Mouse (Mus musculus): ENCODE measurements around the gene Cenpb. TPM values are rescaled to one million over a fixed set of nuclear protein-coding genes. Genes with fewer than 3 reads are reported as not detected.

Cenpb gene
- total and polyA plus RNA-seq, 3 experiments, result 57.1 to 92.6 (median 71.9) TPM

DNA sequence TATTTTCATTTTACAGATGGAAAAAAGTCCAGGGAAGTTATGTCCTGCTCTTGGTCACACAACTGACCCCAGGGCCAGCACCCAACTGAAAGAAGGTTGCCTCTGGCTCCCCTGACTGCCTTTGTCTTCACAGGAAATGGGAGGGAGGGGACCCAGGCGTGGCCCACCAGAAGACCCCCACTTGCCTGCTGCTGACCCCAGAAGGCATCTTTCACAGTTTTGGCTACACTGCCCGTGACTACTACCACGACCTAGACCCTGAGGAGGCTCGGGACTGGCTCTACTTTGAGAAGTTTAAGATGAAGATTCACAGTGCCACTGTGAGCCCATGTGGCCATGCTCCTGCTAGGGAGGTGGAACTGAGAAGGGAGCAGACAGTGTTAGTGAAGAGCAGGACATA lies 41.6 kb downstream of the Cenpb start:
- no peak overlapping the region for H3K9ac ChIP-seq (ENCODE audit: low read depth, low read length)
- no peaks in the 10 kb centered on the region for H3K79me2 ChIP-seq (replicated peaks; ENCODE audit: control insufficient read depth, insufficient read depth, low read length)
- WGBS, result 47% methylated on average over 4 of the region's 4 CpGs
- H3K4me3 ChIP-seq, result no peak overlapping the region
- peaks cover 42% of the 10 kb centered on the region for H3K36me3 ChIP-seq (ENCODE audit: control insufficient read depth, insufficient read depth, low read length)
- H3K27ac ChIP-seq, result peak overlapping the region; percentile 77
- peak; percentile 4 to 17 for DNase-seq
- no peaks in the 10 kb centered on the region for H3K27me3 ChIP-seq (ENCODE audit: control insufficient read depth, insufficient read depth, low read length)
- H3K4me1 ChIP-seq (ENCODE audit: control insufficient read depth, insufficient read depth, low read length), result peaks cover 42% of the 10 kb centered on the region
- no peak for TF ChIP-seq CTCF (IDR thresholded peaks at IDR 0.05)
- TF ChIP-seq POLR2A (IDR thresholded peaks at IDR 0.05; ENCODE audit: insufficient read depth, low read depth, low read length), result 0 out of 2 replicates have a peak, but pooled peaks have one; percentile 25
- intact Hi-C loops (cut with DNase I), result no loop called here

DNA sequence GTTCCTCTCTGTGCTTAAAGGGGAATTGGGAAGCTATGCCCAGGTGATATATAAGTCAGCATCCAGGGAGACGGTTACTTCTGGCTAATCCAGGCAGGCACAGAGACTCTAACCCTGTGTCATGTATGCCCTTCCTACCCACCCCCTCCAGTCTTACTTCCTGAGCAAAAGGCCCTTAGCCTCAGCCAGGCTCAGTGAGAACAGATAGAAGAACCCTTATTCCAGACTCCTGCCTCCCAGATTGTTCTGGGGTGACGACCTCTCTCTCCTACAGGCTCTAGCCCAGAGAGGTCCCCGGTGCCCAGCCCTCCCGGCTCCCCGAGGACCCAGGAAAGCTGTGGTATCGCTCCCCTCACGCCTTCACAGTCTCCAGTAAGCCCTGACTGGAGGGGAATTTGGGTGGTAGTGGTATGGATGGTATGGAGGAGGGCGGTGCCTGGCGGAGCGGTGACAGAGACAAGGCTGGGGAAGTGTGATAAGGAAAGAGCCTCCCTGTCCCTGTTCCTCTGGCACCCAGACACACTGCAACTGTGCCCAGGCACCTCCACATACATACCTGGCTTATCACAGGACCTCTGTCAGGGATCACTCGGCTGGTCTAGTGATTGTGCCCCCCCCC lies 44.2 kb downstream of the Cenpb start:
- WGBS, result 31% methylated on average over 11 of the region's 11 CpGs
- TF ChIP-seq POLR2A (IDR thresholded peaks at IDR 0.05; ENCODE audit: insufficient read depth, low read depth, low read length) (no peak), EP300 (IDR thresholded peaks at IDR 0.05; ENCODE audit: insufficient read depth, low read depth, low read length) (no peak), CTCF (IDR thresholded peaks at IDR 0.05) (no peak)
- Histone ChIP-seq H3K9ac (ENCODE audit: low read depth, low read length) (peak overlapping the region; percentile 44), H3K79me2 (replicated peaks; ENCODE audit: control insufficient read depth, insufficient read depth, low read length) (no peaks in the 10 kb centered on the region), H3K27me3 (ENCODE audit: control insufficient read depth, insufficient read depth, low read length) (no peaks in the 10 kb centered on the region), H3K4me1 (ENCODE audit: control insufficient read depth, insufficient read depth, low read length) (peaks cover 34% of the 10 kb centered on the region), H3K27ac (peak overlapping the region; percentile 94), H3K4me3 (peak overlapping the region; percentile 10; the same call in 1 of the 2 replicates), H3K36me3 (ENCODE audit: control insufficient read depth, insufficient read depth, low read length) (peaks cover 43% of the 10 kb centered on the region)
- DNase-seq, result peak; percentile 4 to 23
- intact Hi-C loops (cut with DNase I), result no loop called here

DNA sequence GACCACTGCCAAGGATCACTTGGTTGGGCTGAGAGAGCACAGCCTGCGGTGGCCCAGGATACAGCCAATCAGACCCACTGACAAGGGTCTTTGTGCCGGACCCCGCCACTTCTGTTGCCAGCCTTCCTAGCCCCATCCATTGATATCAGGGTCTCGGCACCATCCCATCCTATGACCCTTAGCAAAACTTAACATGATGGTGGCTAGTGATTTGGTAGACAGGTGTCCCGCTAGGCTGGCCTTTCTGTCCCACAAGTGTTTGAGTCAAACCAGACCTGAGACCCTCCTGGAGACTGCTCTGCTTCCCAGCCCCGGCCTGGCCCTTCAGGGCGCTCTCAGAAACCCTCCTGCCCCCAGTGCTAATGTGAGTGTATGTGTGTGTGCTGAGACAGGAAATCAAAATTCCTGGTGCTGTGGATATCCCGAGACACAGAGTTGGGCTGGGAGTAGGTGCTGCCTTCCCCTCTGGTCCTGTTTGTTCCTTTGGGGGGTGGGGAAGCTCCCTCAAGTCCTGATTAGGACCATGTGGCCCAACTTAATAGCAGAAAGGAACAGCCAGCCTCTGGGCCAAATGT lies 45.0 kb downstream of the Cenpb start:
- no peaks in the 10 kb centered on the region for H3K79me2 ChIP-seq (replicated peaks; ENCODE audit: control insufficient read depth, insufficient read depth, low read length)
- H3K36me3 ChIP-seq (ENCODE audit: control insufficient read depth, insufficient read depth, low read length), result peaks cover 43% of the 10 kb centered on the region
- peak overlapping the region; percentile 94 for H3K27ac ChIP-seq
- intact Hi-C loops (cut with DNase I), result no loop called here
- TF ChIP-seq CTCF (IDR thresholded peaks at IDR 0.05) (no peak), EP300 (IDR thresholded peaks at IDR 0.05; ENCODE audit: insufficient read depth, low read depth, low read length) (no peak), POLR2A (IDR thresholded peaks at IDR 0.05; ENCODE audit: insufficient read depth, low read depth, low read length) (no peak)
- peaks cover 30% of the 10 kb centered on the region for H3K4me1 ChIP-seq (ENCODE audit: control insufficient read depth, insufficient read depth, low read length)
- H3K9ac ChIP-seq (ENCODE audit: low read depth, low read length), result peak overlapping the region; percentile 44
- 49% methylated on average over 8 of the region's 8 CpGs for WGBS
- DNase-seq, result peak in 1 of 2 experiments; percentile 18
- no peaks in the 10 kb centered on the region for H3K27me3 ChIP-seq (ENCODE audit: control insufficient read depth, insufficient read depth, low read length)
- H3K4me3 ChIP-seq, result no peak overlapping the region; the same call in 1 of the 2 replicates

DNA sequence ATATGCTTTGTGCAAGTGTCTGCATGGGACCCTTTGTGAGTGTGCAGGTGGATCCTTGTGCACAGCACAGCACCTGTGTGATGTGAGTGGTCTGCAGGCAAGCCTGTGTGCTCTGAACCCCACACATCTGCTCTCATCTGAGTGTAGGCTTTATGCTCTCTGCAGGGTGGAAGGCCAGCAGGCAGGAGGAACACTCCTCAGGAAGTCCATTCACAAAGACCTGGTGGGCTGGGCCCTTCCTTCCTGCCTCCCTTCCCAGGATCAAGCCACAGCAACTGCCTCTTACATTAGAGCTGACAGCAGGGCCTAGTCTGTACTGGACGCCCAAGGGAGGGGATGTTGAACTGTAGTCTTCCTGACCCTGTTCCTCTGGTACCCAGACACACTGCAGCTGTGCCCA lies 45.5 kb downstream of the Cenpb start:
- H3K27me3 ChIP-seq (ENCODE audit: control insufficient read depth, insufficient read depth, low read length), result no peaks in the 10 kb centered on the region
- peaks cover 27% of the 10 kb centered on the region for H3K4me1 ChIP-seq (ENCODE audit: control insufficient read depth, insufficient read depth, low read length)
- H3K9ac ChIP-seq (ENCODE audit: low read depth, low read length), result peak overlapping the region; percentile 42
- no peaks in the 10 kb centered on the region for H3K79me2 ChIP-seq (replicated peaks; ENCODE audit: control insufficient read depth, insufficient read depth, low read length)
- peak; percentile 98 for TF ChIP-seq EP300 (IDR thresholded peaks at IDR 0.05; ENCODE audit: insufficient read depth, low read depth, low read length)
- TF ChIP-seq CTCF (IDR thresholded peaks at IDR 0.05), result no peak
- peak; percentile 86 for TF ChIP-seq POLR2A (IDR thresholded peaks at IDR 0.05; ENCODE audit: insufficient read depth, low read depth, low read length)
- H3K4me3 ChIP-seq, result peak overlapping the region; percentile 7; the same call in 1 of the 2 replicates
- 19% methylated on average over 1 of the region's 1 CpGs for WGBS
- H3K36me3 ChIP-seq (ENCODE audit: control insufficient read depth, insufficient read depth, low read length), result peaks cover 40% of the 10 kb centered on the region
- peak; percentile 71 to 82 for DNase-seq
- intact Hi-C loops (cut with DNase I), result no loop called here
- H3K27ac ChIP-seq, result peak overlapping the region; percentile 94

DNA sequence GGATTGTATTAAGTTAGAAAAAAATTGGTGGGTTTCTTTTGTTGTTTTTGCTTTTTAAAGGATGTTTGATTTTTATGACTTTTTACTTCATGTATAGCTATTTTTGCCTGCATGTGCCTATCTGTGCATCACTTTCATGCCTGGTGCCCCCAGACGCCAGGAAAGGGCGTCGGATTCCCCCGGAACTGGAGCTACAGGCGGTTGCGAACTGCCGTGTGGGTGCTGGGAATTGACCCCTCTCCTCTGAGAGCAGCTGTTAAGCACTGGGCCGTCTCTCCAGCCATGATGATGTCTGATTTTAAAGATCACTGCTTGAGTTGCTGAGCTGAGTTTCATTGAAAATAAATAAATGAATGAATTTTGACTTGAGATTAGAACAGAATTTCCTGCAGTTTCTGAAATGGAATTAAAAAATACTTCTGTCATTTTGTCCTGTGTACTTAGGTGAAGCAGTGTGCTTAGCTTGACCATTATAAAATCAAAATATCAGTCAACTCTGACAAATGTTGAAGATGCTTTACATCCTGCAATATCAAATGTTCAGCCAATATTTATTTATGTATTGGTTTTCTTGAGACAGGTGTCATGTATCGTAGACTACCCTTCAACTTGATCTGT lies 46.8 kb downstream of the Cenpb start, which contains the start of gene Gm11037:
Gene Gm11037, plus strand, starts transcription at position 568 of the 618 bp plus-strand sequence.
- intact Hi-C loops (cut with DNase I), result no loop called here
- TF ChIP-seq POLR2A (IDR thresholded peaks at IDR 0.05; ENCODE audit: insufficient read depth, low read depth, low read length) (no peak), EP300 (IDR thresholded peaks at IDR 0.05; ENCODE audit: insufficient read depth, low read depth, low read length) (no peak), CTCF (IDR thresholded peaks at IDR 0.05) (no peak)
- H3K36me3 ChIP-seq (ENCODE audit: control insufficient read depth, insufficient read depth, low read length), result peaks cover 35% of the 10 kb centered on the region
- H3K4me3 ChIP-seq, result peak within 1 kb of the TSS; percentile 12; the same call in 1 of the 2 replicates
- H3K27me3 ChIP-seq (ENCODE audit: control insufficient read depth, insufficient read depth, low read length), result no peaks in the 10 kb centered on the region
- peaks cover 24% of the 10 kb centered on the region for H3K4me1 ChIP-seq (ENCODE audit: control insufficient read depth, insufficient read depth, low read length)
- no peak for DNase-seq
- H3K79me2 ChIP-seq (replicated peaks; ENCODE audit: control insufficient read depth, insufficient read depth, low read length), result no peaks in the 10 kb centered on the region
- WGBS, result 59% methylated on average over 9 of the region's 9 CpGs
- H3K9ac ChIP-seq (ENCODE audit: low read depth, low read length), result peak within 1 kb of the TSS; percentile 23
- H3K27ac ChIP-seq, result peak within 1 kb of the TSS; percentile 75
